Mouse (Mus musculus) hindbrain, embryonic 15.5 days (tissue): ENCODE measurements around the gene Kcnip2. TPM values are rescaled to one million over a fixed set of nuclear protein-coding genes. Genes with fewer than 3 reads are reported as not detected.

Experiments
- ATAC-seq: fragments of 200-750 bp; cut with Nextera tagmentation; 2 replicates; pipeline ENCODE4 v1.8.0; 2017; ENCODE audit warnings: low read depth, moderate number of reproducible peaks, moderate TSS enrichment; ENCODE audit not compliant: low FRiP score
- H3K27ac ChIP-seq: fragments of 300-500 bp; sonication (generic); replicated peaks from 2 replicates; pipeline ENCODE4 v1.5.1; 2015; ENCODE audit warnings: mild to moderate bottlenecking, inconsistent platforms
- H3K27me3 ChIP-seq: fragments of 300-500 bp; sonication (generic); 2 replicates; pipeline ENCODE4 v1.6.1; 2015; ENCODE audit warnings: control low read depth, inconsistent platforms
- H3K36me3 ChIP-seq: fragments of 300-500 bp; sonication (generic); 2 replicates; pipeline ENCODE4 v1.6.1; 2015; ENCODE audit warnings: control low read depth, inconsistent platforms
- H3K4me1 ChIP-seq: fragments of 300-500 bp; sonication (generic); replicated peaks from 2 replicates; pipeline ENCODE4 v1.6.1; 2015; ENCODE audit warnings: control low read depth, inconsistent platforms
- H3K4me2 ChIP-seq: fragments of 300-500 bp; sonication (generic); 2 replicates; pipeline ENCODE4 v1.6.1; 2015; ENCODE audit warnings: moderate library complexity, mild to moderate bottlenecking, inconsistent platforms
- H3K4me3 ChIP-seq: fragments of 300-500 bp; sonication (generic); 2 replicates; pipeline ENCODE4 v1.5.1; 2015; ENCODE audit warnings: mild to moderate bottlenecking, inconsistent platforms
- H3K9ac ChIP-seq: fragments of 300-500 bp; sonication (generic); 2 replicates; pipeline ENCODE4 v1.6.1; 2015; ENCODE audit warnings: inconsistent platforms
- H3K9me3 ChIP-seq: fragments of 300-500 bp; sonication (generic); 2 replicates; pipeline ENCODE4 v1.6.1; 2016; ENCODE audit warnings: control low read depth, inconsistent platforms
- WGBS: fragments of 180-500 bp; shearing (Covaris S2); methylation state at CpG from one replicate; pipeline ENCODE4 v1.1.7; 2015; 5-methylcytosine and 5-hydroxymethylcytosine counted together
- polyA plus RNA-seq: library from polyadenylated mRNA; unstranded; fragments of >200 nt; fragmentation: Nextera tagmentation; extraction: Ambion mirVana; gene quantifications from 2 replicates; pipeline ENCODE4 v1.2.1, GENCODE M21; 2015

The Kcnip2 gene
- polyA plus RNA-seq, 1 experiment from 2014 or later: 15.1 TPM

GRCm38 (mm10) chr19:45742984-45743575, 72.8 kb downstream of the Kcnip2 start:
- Histone ChIP-seq H3K9ac (0 out of 2 replicates have a peak overlapping the region, but pooled peaks have one; percentile 15), H3K36me3 (no peaks in the 10 kb centered on the region), H3K9me3 (no peaks in the 10 kb centered on the region), H3K27me3 (peaks cover 81% of the 10 kb centered on the region), H3K27ac (no peak overlapping the region), H3K4me1 (peaks cover 30% of the 10 kb centered on the region), H3K4me2 (peak overlapping the region; percentile 69), H3K4me3 (peak overlapping the region; percentile 42)
- 1% methylated on average over 21 of the region's 44 CpGs for WGBS
- no peak for ATAC-seq

- ATAC-seq: no peak
Measured at GRCm38 (mm10) chr19:45742218-45742983, 73.5 kb downstream of the Kcnip2 start, which contains the start of gene Fgf8. TSS of gene Fgf8 (minus strand) at chr19:45742915.

More at GRCm38 (mm10) chr19:45742218-45742983, 73.5 kb downstream of the Kcnip2 start, which contains the start of gene Fgf8:
- Histone ChIP-seq H3K36me3 (no peaks in the 10 kb centered on the region), H3K9me3 (no peaks in the 10 kb centered on the region), H3K9ac (0 out of 2 replicates have a peak within 1 kb of the TSS, but pooled peaks have one; percentile 15), H3K4me2 (peak within 1 kb of the TSS; percentile 69), H3K4me1 (peaks cover 30% of the 10 kb centered on the region), H3K27ac (no peak within 1 kb of the TSS), H3K4me3 (peak within 1 kb of the TSS; percentile 42), H3K27me3 (peaks cover 88% of the 10 kb centered on the region)
- under 1% methylated on average over 48 of the region's 68 CpGs for WGBS

Other genes with a start within 250 kb of the Kcnip2 start
- 5.8 and 9.2 TPM in 2 replicates for gene Fbxw4, start 155.7 kb downstream of the Kcnip2 start, polyA plus RNA-seq
- gene Fgf8, start 73.1 kb downstream of the Kcnip2 start, polyA plus RNA-seq: 0.45 and 0.47 TPM in 2 replicates
- 6.9 and 7.3 TPM in 2 replicates for gene Npm3, start 66.5 kb downstream of the Kcnip2 start, polyA plus RNA-seq
- gene Mgea5, start 32.2 kb downstream of the Kcnip2 start, polyA plus RNA-seq: 79.4 and 85.4 TPM in 2 replicates
- 23.1 TPM in 2 replicates for gene Armh3, start 182.4 kb upstream of the Kcnip2 start, polyA plus RNA-seq
- 4.2 and 5.0 TPM in 2 replicates for gene Hps6, start 187.4 kb upstream of the Kcnip2 start, polyA plus RNA-seq
- gene Pprc1, start 228.8 kb upstream of the Kcnip2 start, polyA plus RNA-seq: 23.4 and 24.0 TPM in 2 replicates
- 103 and 111 TPM in 2 replicates for gene Ldb1, start 229.2 kb upstream of the Kcnip2 start, polyA plus RNA-seq